Mouse (Mus musculus) ES-Bruce4 (cell line): ENCODE results near the gene Trat1.

ENCODE experiments used
- CTCF ChIP-seq: IDR thresholded peaks from one replicate; pipeline ENCODE4 v1.8.1; 2011; ENCODE audit warnings: low read depth, low read length
- POLR2A ChIP-seq: IDR thresholded peaks from one replicate; pipeline ENCODE4 v1.8.1; 2011; ENCODE audit warnings: low read length; ENCODE audit not compliant: insufficient read depth

GRCm38 (mm10) chr16:48769183-48769582 lies 2.6 kb downstream of the Trat1 start:
- TF ChIP-seq CTCF (no peak), POLR2A (no peak)
